Mouse (Mus musculus) midbrain, embryonic 12.5 days (tissue): ENCODE results near the gene Tmem9. TPM values are rescaled to one million over a fixed set of nuclear protein-coding genes. Genes with fewer than 3 reads are reported as not detected.

Experiments used
- ATAC-seq: fragments of 200-750 bp; cut with Nextera tagmentation; 2 replicates; pipeline ENCODE4 v1.8.0; 2017; ENCODE audit warnings: low read depth, moderate TSS enrichment, moderate library complexity; ENCODE audit not compliant: low FRiP score
- H3K27ac ChIP-seq: fragments of 300-500 bp; sonication (generic); replicated peaks from 2 replicates; pipeline ENCODE4 v1.5.1; 2016; ENCODE audit warnings: mild to moderate bottlenecking
- H3K27me3 ChIP-seq: fragments of 300-500 bp; sonication (generic); 2 replicates; pipeline ENCODE4 v1.6.1; 2016; ENCODE audit warnings: mild to moderate bottlenecking
- H3K36me3 ChIP-seq: fragments of 300-500 bp; sonication (generic); 2 replicates; pipeline ENCODE4 v1.6.1; 2016
- H3K4me1 ChIP-seq: fragments of 300-500 bp; sonication (generic); 2 replicates; pipeline ENCODE4 v1.6.1; 2016
- H3K4me2 ChIP-seq: fragments of 300-500 bp; sonication (generic); replicated peaks from 2 replicates; pipeline ENCODE4 v1.6.1; 2016; ENCODE audit warnings: mild to moderate bottlenecking, moderate library complexity
- H3K4me3 ChIP-seq: fragments of 300-500 bp; sonication (generic); 2 replicates; pipeline ENCODE4 v1.5.1; 2016; ENCODE audit warnings: mild to moderate bottlenecking
- H3K9ac ChIP-seq: fragments of 300-500 bp; sonication (generic); replicated peaks from 2 replicates; pipeline ENCODE4 v1.6.1; 2016; ENCODE audit warnings: mild to moderate bottlenecking, moderate library complexity
- H3K9me3 ChIP-seq: fragments of 300-500 bp; sonication (generic); 2 replicates; pipeline ENCODE4 v1.6.1; 2016; ENCODE audit warnings: mild to moderate bottlenecking
- WGBS: fragments of 180-500 bp; shearing (Covaris S2); methylation state at CpG from one replicate; pipeline ENCODE4 v1.1.7; 2016; 5-methylcytosine and 5-hydroxymethylcytosine counted together
- polyA plus RNA-seq: library from polyadenylated mRNA; unstranded; fragments of >200 nt; fragmentation: Nextera tagmentation; extraction: Ambion mirVana; gene quantifications from 2 replicates; pipeline ENCODE4 v1.2.1, GENCODE M21; 2016

Tmem9 gene
- polyA plus RNA-seq, 1 experiment from 2014 or later, result 138 TPM

DNA sequence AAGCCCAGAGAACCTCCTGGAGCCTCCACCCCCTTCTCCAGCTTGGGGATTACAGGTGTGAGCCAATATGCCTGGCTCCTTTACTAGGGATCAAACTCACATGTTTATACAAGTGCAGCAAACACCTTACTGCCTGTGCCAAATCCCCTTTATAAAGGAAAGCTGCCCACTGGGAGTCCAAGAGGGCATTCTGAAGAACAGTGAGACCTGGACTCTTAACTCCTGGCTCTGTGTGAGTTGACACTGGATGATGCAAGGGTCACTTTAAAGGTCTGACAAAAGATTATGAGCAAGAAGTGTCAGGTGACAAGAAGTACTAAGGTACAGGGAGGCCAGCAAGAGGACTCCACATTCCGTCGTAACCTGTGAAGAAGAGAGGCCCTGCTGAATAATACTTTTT lies 6.5 kb upstream of the Tmem9 start:
- Histone ChIP-seq H3K4me3 (no peak overlapping the region), H3K9ac (no peak overlapping the region), H3K4me1 (no peaks in the 10 kb centered on the region), H3K27ac (no peak overlapping the region), H3K27me3 (peaks cover 10% of the 10 kb centered on the region), H3K36me3 (no peaks in the 10 kb centered on the region), H3K4me2 (no peak overlapping the region), H3K9me3 (no peaks in the 10 kb centered on the region)
- ATAC-seq, result no peak
- 91% methylated on average over 2 of the region's 2 CpGs for WGBS

- H3K4me3 ChIP-seq, result peak within 1 kb of the TSS; percentile 46
- ATAC-seq, result no peak
- no peak within 1 kb of the TSS for H3K9ac ChIP-seq
- H3K9me3 ChIP-seq, result no peaks in the 10 kb centered on the region
- peaks cover 47% of the 10 kb centered on the region for H3K27me3 ChIP-seq
- WGBS, result 78% methylated on average over 3 of the region's 3 CpGs
- peak within 1 kb of the TSS; percentile 78 for H3K4me2 ChIP-seq
- H3K27ac ChIP-seq, result no peak within 1 kb of the TSS
- no peaks in the 10 kb centered on the region for H3K36me3 ChIP-seq
- H3K4me1 ChIP-seq, result peaks cover 9% of the 10 kb centered on the region
Measured at GRCm38 (mm10) chr1:136006292-136006748, 1.6 kb upstream of the Tmem9 start, which contains the start of gene Igfn1. Gene Igfn1 (minus strand): TSS chr1:136006342.

DNA sequence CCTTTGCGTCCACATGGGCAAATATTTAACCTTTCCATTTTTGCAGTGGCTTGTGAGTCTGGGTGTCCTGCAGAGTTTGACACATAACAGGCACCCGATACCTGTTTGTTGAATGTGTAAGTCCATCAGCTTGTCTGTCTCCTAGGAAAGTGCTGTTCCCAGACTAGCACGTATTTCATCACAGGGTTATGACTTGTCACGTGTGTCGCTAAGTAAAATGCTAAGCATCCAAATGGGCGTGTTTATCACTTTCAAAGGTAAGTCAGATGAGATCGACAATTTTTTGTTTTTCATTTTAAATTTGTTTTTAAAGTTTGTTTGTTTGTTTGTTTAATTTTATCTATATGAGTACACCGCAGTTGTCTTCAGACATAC lies 196 bp downstream of the Tmem9 start:
- Histone ChIP-seq H3K9ac (no peak overlapping the region), H3K4me2 (peak overlapping the region; percentile 78), H3K27ac (no peak overlapping the region), H3K36me3 (no peaks in the 10 kb centered on the region), H3K4me1 (peaks cover 9% of the 10 kb centered on the region), H3K27me3 (peaks cover 47% of the 10 kb centered on the region), H3K9me3 (no peaks in the 10 kb centered on the region), H3K4me3 (peak overlapping the region; percentile 46)
- no peak for ATAC-seq
- 21% methylated on average over 8 of the region's 8 CpGs for WGBS

- ATAC-seq, result no peak
- Histone ChIP-seq H3K27ac (no peak overlapping the region), H3K4me1 (peaks cover 9% of the 10 kb centered on the region), H3K4me3 (no peak overlapping the region), H3K36me3 (no peaks in the 10 kb centered on the region), H3K27me3 (peaks cover 41% of the 10 kb centered on the region), H3K9me3 (no peaks in the 10 kb centered on the region), H3K4me2 (no peak overlapping the region), H3K9ac (no peak overlapping the region)
- WGBS, result 86% methylated on average over 4 of the region's 4 CpGs
Measured at GRCm38 (mm10) chr1:136010247-136010646, 2.3 kb downstream of the Tmem9 start.

DNA sequence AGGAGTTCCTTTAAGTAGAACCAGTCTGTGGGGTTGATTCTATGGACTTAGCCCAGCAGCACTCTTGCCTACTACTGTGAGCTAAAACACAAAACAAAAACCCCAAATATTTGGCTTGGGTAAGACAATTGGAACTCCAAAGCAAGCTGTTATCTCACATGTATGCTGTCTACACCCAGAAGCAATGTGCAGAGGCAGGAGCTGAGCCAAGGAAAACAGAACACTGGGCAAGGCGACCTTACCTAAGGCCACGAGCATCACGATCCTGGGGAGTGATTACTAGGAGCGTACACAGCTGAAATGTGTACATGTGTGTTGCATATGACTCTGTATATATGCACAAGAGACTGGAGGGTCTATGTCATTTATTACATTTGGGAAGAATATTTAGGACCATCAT lies 5.6 kb downstream of the Tmem9 start:
- ATAC-seq, result no peak
- peaks cover 18% of the 10 kb centered on the region; the same call in 1 of the 2 replicates for H3K27me3 ChIP-seq
- 82% methylated on average over 4 of the region's 4 CpGs for WGBS

GRCm38 (mm10) chr1:136014796-136015502 lies 7.0 kb downstream of the Tmem9 start:
- Histone ChIP-seq H3K4me1 (peaks cover 15% of the 10 kb centered on the region), H3K27me3 (0 out of 2 replicates have a peak, but pooled peaks cover 8% of the 10 kb centered on the region), H3K4me3 (no peak overlapping the region), H3K9me3 (no peaks in the 10 kb centered on the region), H3K36me3 (0 out of 2 replicates have a peak, but pooled peaks cover 3% of the 10 kb centered on the region), H3K27ac (no peak overlapping the region), H3K9ac (no peak overlapping the region), H3K4me2 (no peak overlapping the region)
- WGBS, result 86% methylated on average over 2 of the region's 2 CpGs
- no peak for ATAC-seq

More for the DNA sequence above, 5.6 kb downstream of the Tmem9 start:
- H3K4me1 ChIP-seq, result peaks cover 4% of the 10 kb centered on the region
- H3K9me3 ChIP-seq, result no peaks in the 10 kb centered on the region
- no peak overlapping the region for H3K4me3 ChIP-seq
- no peak overlapping the region for H3K27ac ChIP-seq
- H3K9ac ChIP-seq, result no peak overlapping the region
- H3K4me2 ChIP-seq, result no peak overlapping the region
- no peaks in the 10 kb centered on the region for H3K36me3 ChIP-seq

DNA sequence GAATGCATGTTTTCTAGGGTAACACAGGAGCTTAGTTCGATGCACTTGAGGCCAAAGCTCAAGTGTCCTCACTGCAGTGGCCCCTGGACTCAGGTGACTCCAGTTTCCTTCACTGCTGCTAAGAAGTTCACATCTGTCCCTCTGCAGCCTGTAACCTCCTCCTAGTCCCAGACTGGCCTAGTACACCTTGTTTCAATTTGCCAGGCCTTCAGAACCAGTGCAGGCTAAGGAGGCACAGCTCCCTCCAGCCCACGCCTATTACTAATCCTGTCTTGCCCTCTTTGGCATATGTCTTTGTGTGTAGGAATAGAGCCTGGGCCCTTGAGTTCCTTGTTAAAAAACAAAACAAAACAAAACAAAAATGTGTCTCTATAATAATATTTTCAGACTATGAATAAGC lies 9.4 kb downstream of the Tmem9 start:
- no peak; the same call in 1 of the 2 replicates for ATAC-seq
- Histone ChIP-seq H3K4me2 (peak overlapping the region; percentile 95; the same call in 1 of the 2 replicates), H3K9ac (0 out of 2 replicates have a peak overlapping the region, but pooled peaks have one; percentile 20), H3K9me3 (no peaks in the 10 kb centered on the region), H3K27me3 (no peaks in the 10 kb centered on the region), H3K4me1 (peaks cover 15% of the 10 kb centered on the region), H3K4me3 (no peak overlapping the region), H3K27ac (0 out of 2 replicates have a peak overlapping the region, but pooled peaks have one; percentile 64), H3K36me3 (peaks cover 22% of the 10 kb centered on the region)
- WGBS, result 59% methylated on average over 2 of the region's 2 CpGs

GRCm38 (mm10) chr1:136017907-136018313 lies 10.0 kb downstream of the Tmem9 start:
- Histone ChIP-seq H3K4me3 (peak overlapping the region; percentile 86), H3K36me3 (peaks cover 28% of the 10 kb centered on the region), H3K9me3 (no peaks in the 10 kb centered on the region), H3K4me1 (peaks cover 15% of the 10 kb centered on the region), H3K9ac (peak overlapping the region; percentile 86), H3K27me3 (no peaks in the 10 kb centered on the region), H3K27ac (peak overlapping the region; percentile 64), H3K4me2 (peak overlapping the region; percentile 95)
- under 1% methylated on average over 22 of the region's 22 CpGs for WGBS
- ATAC-seq, result peak; percentile 99

DNA sequence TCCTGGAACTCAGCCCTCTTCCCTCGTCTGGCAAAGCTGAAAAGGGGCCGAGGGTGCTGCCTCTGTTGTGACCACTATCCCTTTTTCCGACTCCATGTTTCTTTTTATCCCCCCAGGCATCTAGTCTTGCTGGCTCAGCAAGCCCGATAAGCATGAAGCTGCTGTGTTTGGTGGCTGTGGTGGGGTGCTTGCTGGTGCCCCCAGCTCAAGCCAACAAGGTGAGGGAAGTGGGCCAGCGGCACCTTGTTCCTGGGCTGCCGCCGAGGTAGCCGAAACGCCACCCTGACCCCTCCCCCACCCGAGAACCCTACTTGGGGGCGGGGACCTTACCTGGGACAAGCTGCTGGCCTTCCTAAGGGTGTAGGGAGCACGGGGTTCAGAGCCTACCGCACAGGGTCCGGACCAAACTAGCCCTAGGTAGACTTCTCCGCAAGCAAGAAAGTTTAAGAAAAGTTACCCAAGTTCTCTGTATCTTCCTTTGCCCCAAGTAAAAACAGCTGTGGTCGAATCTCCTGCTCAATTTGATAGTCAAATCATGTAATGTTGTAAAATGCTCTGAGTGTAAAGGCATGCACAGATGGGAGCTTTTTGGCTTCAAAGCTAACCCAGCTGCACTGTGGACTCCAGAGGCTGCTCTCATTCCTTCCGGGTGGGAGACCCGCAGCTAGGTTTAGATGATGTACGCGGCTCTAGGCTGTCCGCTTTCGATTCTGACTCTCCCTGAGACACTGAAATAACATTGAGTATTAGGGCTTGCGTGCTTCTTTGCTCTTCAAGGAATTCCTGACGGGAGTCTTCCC lies 10.6 kb downstream of the Tmem9 start:
- Histone ChIP-seq H3K9ac (peak overlapping the region; percentile 86), H3K9me3 (no peaks in the 10 kb centered on the region), H3K4me2 (peak overlapping the region; percentile 95), H3K27me3 (no peaks in the 10 kb centered on the region), H3K36me3 (peaks cover 35% of the 10 kb centered on the region), H3K4me1 (peaks cover 15% of the 10 kb centered on the region), H3K4me3 (peak overlapping the region; percentile 86), H3K27ac (peak overlapping the region; percentile 64)
- ATAC-seq, result peak; percentile 35; the same call in 1 of the 2 replicates
- 7% methylated on average over 24 of the region's 24 CpGs for WGBS

DNA sequence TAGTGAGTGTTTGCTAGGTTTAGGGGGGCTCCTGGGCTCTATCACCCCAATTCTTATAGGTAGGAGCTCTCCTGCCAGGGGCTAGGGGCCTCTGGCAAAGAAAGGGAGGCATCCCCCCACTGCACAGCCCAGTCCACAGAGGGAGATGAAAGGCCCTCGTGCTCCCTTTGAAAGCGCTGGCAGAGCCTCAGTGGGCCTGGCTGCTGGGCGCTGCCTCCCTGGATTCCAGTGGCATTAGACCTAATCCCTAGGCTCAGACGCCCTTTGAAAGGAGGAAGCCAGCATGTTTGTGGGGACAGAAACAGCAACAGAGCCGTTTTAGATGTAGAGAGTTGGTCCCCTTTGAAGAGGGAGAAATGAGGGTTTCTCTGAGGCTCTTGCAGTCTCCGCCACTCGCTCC lies 22.3 kb downstream of the Tmem9 start:
- H3K4me1 ChIP-seq, result peaks cover 11% of the 10 kb centered on the region; the same call in 1 of the 2 replicates
- no peak overlapping the region for H3K4me3 ChIP-seq
- H3K36me3 ChIP-seq, result peaks cover 91% of the 10 kb centered on the region
- peak overlapping the region; percentile 54 for H3K27ac ChIP-seq
- no peaks in the 10 kb centered on the region for H3K27me3 ChIP-seq
- H3K4me2 ChIP-seq, result no peak overlapping the region
- ATAC-seq, result no peak
- H3K9ac ChIP-seq, result 0 out of 2 replicates have a peak overlapping the region, but pooled peaks have one; percentile 11
- 27% methylated on average over 7 of the region's 7 CpGs for WGBS
- no peaks in the 10 kb centered on the region for H3K9me3 ChIP-seq

- Histone ChIP-seq H3K27ac (no peak overlapping the region), H3K4me2 (no peak overlapping the region), H3K27me3 (no peaks in the 10 kb centered on the region), H3K9ac (no peak overlapping the region), H3K4me1 (peaks cover 11% of the 10 kb centered on the region; the same call in 1 of the 2 replicates), H3K9me3 (no peaks in the 10 kb centered on the region), H3K4me3 (no peak overlapping the region), H3K36me3 (peaks cover 83% of the 10 kb centered on the region)
- no peak for ATAC-seq
- 84% methylated on average over 7 of the region's 8 CpGs for WGBS
Measured at GRCm38 (mm10) chr1:136031697-136032096, 23.7 kb downstream of the Tmem9 start.

DNA sequence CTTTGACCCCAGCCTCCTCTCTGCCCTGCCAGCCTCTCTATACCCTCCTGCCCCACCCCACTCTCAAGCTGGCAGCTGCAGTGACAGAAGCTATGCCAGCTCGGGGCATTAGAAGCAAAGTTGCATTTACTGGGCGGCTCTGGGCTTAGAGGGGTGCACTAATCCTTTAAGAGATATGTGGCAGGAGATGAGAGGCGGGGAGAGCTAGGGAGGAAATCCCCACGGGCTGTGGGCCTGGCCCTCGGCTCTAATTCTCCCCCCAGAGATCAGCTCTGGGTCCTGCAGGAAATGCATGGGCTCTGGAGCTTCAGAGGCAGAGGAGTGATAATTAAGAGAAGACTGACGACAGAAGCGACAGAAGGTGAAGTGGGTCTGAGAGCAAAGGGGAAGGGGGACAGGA lies 25.0 kb downstream of the Tmem9 start:
- Histone ChIP-seq H3K9ac (no peak overlapping the region), H3K4me3 (no peak overlapping the region), H3K27me3 (no peaks in the 10 kb centered on the region), H3K4me2 (no peak overlapping the region), H3K9me3 (no peaks in the 10 kb centered on the region), H3K4me1 (peaks cover 11% of the 10 kb centered on the region; the same call in 1 of the 2 replicates), H3K27ac (no peak overlapping the region), H3K36me3 (peaks cover 70% of the 10 kb centered on the region)
- ATAC-seq, result no peak
- 58% methylated on average over 7 of the region's 7 CpGs for WGBS
